Mouse (Mus musculus) heart, embryonic 13.5 days (tissue): ENCODE data around the gene Pxt1. TPM values are rescaled to one million over a fixed set of nuclear protein-coding genes. Genes with fewer than 3 reads are reported as not detected.

Source experiments
- ATAC-seq: fragments of 200-750 bp; cut with Nextera tagmentation; 2 replicates; pipeline ENCODE4 v1.8.0; 2017; ENCODE audit warnings: moderate TSS enrichment; ENCODE audit not compliant: insufficient number of reproducible peaks, low FRiP score, low TSS enrichment; ENCODE audit errors: extremely low read depth
- H3K27ac ChIP-seq: fragments of 300-500 bp; sonication (generic); replicated peaks from 2 replicates; pipeline ENCODE4 v1.5.1; 2015; ENCODE audit warnings: moderate library complexity, mild to moderate bottlenecking, inconsistent platforms
- H3K27me3 ChIP-seq: fragments of 300-500 bp; sonication (generic); replicated peaks from 2 replicates; pipeline ENCODE4 v1.6.1; 2015; ENCODE audit warnings: mild to moderate bottlenecking, inconsistent platforms
- H3K36me3 ChIP-seq: fragments of 300-500 bp; sonication (generic); 2 replicates; pipeline ENCODE4 v1.6.1; 2015; ENCODE audit warnings: mild to moderate bottlenecking, inconsistent platforms
- H3K4me1 ChIP-seq: fragments of 300-500 bp; sonication (generic); 2 replicates; pipeline ENCODE4 v1.6.1; 2015; ENCODE audit warnings: inconsistent platforms
- H3K4me2 ChIP-seq: fragments of 300-500 bp; sonication (generic); 2 replicates; pipeline ENCODE4 v1.6.1; 2015; ENCODE audit warnings: inconsistent platforms, mild to moderate bottlenecking, moderate library complexity
- H3K4me3 ChIP-seq: fragments of 300-500 bp; sonication (generic); 2 replicates; pipeline ENCODE4 v1.5.1; 2015; ENCODE audit warnings: moderate library complexity, mild to moderate bottlenecking, inconsistent platforms
- H3K9ac ChIP-seq: fragments of 300-500 bp; sonication (generic); 2 replicates; pipeline ENCODE4 v1.6.1; 2015; ENCODE audit warnings: inconsistent platforms, mild to moderate bottlenecking, moderate library complexity
- H3K9me3 ChIP-seq: fragments of 300-500 bp; sonication (generic); 2 replicates; pipeline ENCODE4 v1.6.1; 2016; ENCODE audit warnings: inconsistent platforms
- WGBS: fragments of 180-500 bp; shearing (Covaris S2); methylation state at CpG from one replicate; pipeline ENCODE4 v1.1.7; 2015; ENCODE audit warnings: mixed read lengths; 5-methylcytosine and 5-hydroxymethylcytosine counted together
- polyA plus RNA-seq: library from polyadenylated mRNA; unstranded; fragments of >200 nt; fragmentation: Nextera tagmentation; extraction: Ambion mirVana; gene quantifications from 2 replicates; pipeline ENCODE4 v1.2.1, GENCODE M21; 2015

Gene Pxt1
- polyA plus RNA-seq, 1 experiment from 2014 or later, result 0.19 TPM

GRCm38 (mm10) chr17:28909252-28909941, 34.2 kb downstream of the Pxt1 start:
- H3K4me2 ChIP-seq, result peak overlapping the region; percentile 71
- H3K9me3 ChIP-seq, result no peaks in the 10 kb centered on the region
- ATAC-seq, result no peak
- no peak overlapping the region for H3K27ac ChIP-seq
- peaks cover 12% of the 10 kb centered on the region for H3K4me1 ChIP-seq
- peaks cover 21% of the 10 kb centered on the region for H3K27me3 ChIP-seq
- H3K4me3 ChIP-seq, result peak overlapping the region; percentile 38
- H3K36me3 ChIP-seq, result no peaks in the 10 kb centered on the region
- WGBS, result 5% methylated on average over 29 of the region's 29 CpGs
- peak overlapping the region; percentile 66; the same call in 1 of the 2 replicates for H3K9ac ChIP-seq

GRCm38 (mm10) chr17:28907959-28908358, 35.7 kb downstream of the Pxt1 start:
- peaks cover 21% of the 10 kb centered on the region for H3K27me3 ChIP-seq
- H3K4me1 ChIP-seq, result peaks cover 13% of the 10 kb centered on the region
- H3K4me3 ChIP-seq, result no peak overlapping the region
- 79% methylated on average over 7 of the region's 7 CpGs for WGBS
- no peaks in the 10 kb centered on the region for H3K36me3 ChIP-seq
- H3K9ac ChIP-seq, result no peak overlapping the region
- no peak for ATAC-seq
- no peak overlapping the region for H3K4me2 ChIP-seq
- no peaks in the 10 kb centered on the region for H3K9me3 ChIP-seq
- no peak overlapping the region for H3K27ac ChIP-seq

- Histone ChIP-seq H3K4me1 (peaks cover 13% of the 10 kb centered on the region), H3K9ac (no peak overlapping the region), H3K4me2 (no peak overlapping the region), H3K27ac (no peak overlapping the region), H3K27me3 (peaks cover 20% of the 10 kb centered on the region), H3K4me3 (no peak overlapping the region), H3K36me3 (no peaks in the 10 kb centered on the region), H3K9me3 (no peaks in the 10 kb centered on the region)
- 64% methylated on average over 13 of the region's 13 CpGs for WGBS
- ATAC-seq, result no peak
Observed at GRCm38 (mm10) chr17:28905377-28905916, 38.2 kb downstream of the Pxt1 start.

GRCm38 (mm10) chr17:28904546-28905376, 38.9 kb downstream of the Pxt1 start:
- Histone ChIP-seq H3K9me3 (no peaks in the 10 kb centered on the region), H3K27me3 (peaks cover 13% of the 10 kb centered on the region), H3K27ac (no peak overlapping the region), H3K36me3 (no peaks in the 10 kb centered on the region), H3K9ac (no peak overlapping the region), H3K4me1 (peaks cover 11% of the 10 kb centered on the region), H3K4me3 (no peak overlapping the region), H3K4me2 (no peak overlapping the region)
- no peak for ATAC-seq
- WGBS, result 28% methylated on average over 23 of the region's 23 CpGs

GRCm38 (mm10) chr17:28901559-28901958, 42.1 kb downstream of the Pxt1 start:
- Histone ChIP-seq H3K4me3 (no peak overlapping the region), H3K27me3 (no peaks in the 10 kb centered on the region; the same call in 1 of the 2 replicates), H3K4me1 (0 out of 2 replicates have a peak, but pooled peaks cover 3% of the 10 kb centered on the region), H3K9ac (no peak overlapping the region), H3K9me3 (no peaks in the 10 kb centered on the region), H3K27ac (no peak overlapping the region), H3K36me3 (no peaks in the 10 kb centered on the region), H3K4me2 (no peak overlapping the region)
- no peak for ATAC-seq
- 61% methylated on average over 4 of the region's 4 CpGs for WGBS

GRCm38 (mm10) chr17:28899427-28899826, 44.2 kb downstream of the Pxt1 start:
- Histone ChIP-seq H3K9ac (no peak overlapping the region), H3K27ac (no peak overlapping the region), H3K36me3 (no peaks in the 10 kb centered on the region), H3K4me3 (no peak overlapping the region), H3K4me1 (0 out of 2 replicates have a peak, but pooled peaks cover 1% of the 10 kb centered on the region), H3K4me2 (no peak overlapping the region), H3K9me3 (no peaks in the 10 kb centered on the region; the same call in 1 of the 2 replicates), H3K27me3 (no peaks in the 10 kb centered on the region)
- 66% methylated on average over 19 of the region's 19 CpGs for WGBS
- no peak for ATAC-seq

GRCm38 (mm10) chr17:28898249-28898648, 45.4 kb downstream of the Pxt1 start:
- Histone ChIP-seq H3K4me1 (no peaks in the 10 kb centered on the region), H3K9me3 (no peaks in the 10 kb centered on the region; the same call in 1 of the 2 replicates), H3K36me3 (no peaks in the 10 kb centered on the region), H3K27me3 (no peaks in the 10 kb centered on the region), H3K4me2 (no peak overlapping the region), H3K27ac (no peak overlapping the region), H3K9ac (no peak overlapping the region), H3K4me3 (no peak overlapping the region)
- WGBS, result 57% methylated on average over 5 of the region's 5 CpGs
- ATAC-seq, result no peak

GRCm38 (mm10) chr17:28897817-28898216, 45.8 kb downstream of the Pxt1 start:
- H3K27me3 ChIP-seq, result no peaks in the 10 kb centered on the region
- H3K4me2 ChIP-seq, result no peak overlapping the region
- H3K4me3 ChIP-seq, result no peak overlapping the region
- H3K4me1 ChIP-seq, result no peaks in the 10 kb centered on the region
- H3K27ac ChIP-seq, result no peak overlapping the region
- 81% methylated on average over 5 of the region's 5 CpGs for WGBS
- H3K9ac ChIP-seq, result no peak overlapping the region
- no peak for ATAC-seq
- H3K9me3 ChIP-seq, result no peaks in the 10 kb centered on the region; the same call in 1 of the 2 replicates
- H3K36me3 ChIP-seq, result no peaks in the 10 kb centered on the region

- no peak overlapping the region for H3K4me3 ChIP-seq
- no peaks in the 10 kb centered on the region for H3K27me3 ChIP-seq
- 87% methylated on average over 11 of the region's 11 CpGs for WGBS
Observed at GRCm38 (mm10) chr17:28896095-28896780, 47.4 kb downstream of the Pxt1 start.

GRCm38 (mm10) chr17:28895217-28895875, 48.3 kb downstream of the Pxt1 start:
- Histone ChIP-seq H3K9ac (no peak overlapping the region), H3K27ac (no peak overlapping the region), H3K36me3 (no peaks in the 10 kb centered on the region), H3K27me3 (no peaks in the 10 kb centered on the region), H3K4me3 (no peak overlapping the region), H3K9me3 (no peaks in the 10 kb centered on the region; the same call in 1 of the 2 replicates), H3K4me2 (no peak overlapping the region), H3K4me1 (no peaks in the 10 kb centered on the region)
- no peak for ATAC-seq
- 90% methylated on average over 21 of the region's 21 CpGs for WGBS

More at GRCm38 (mm10) chr17:28896095-28896780, 47.4 kb downstream of the Pxt1 start:
- no peak overlapping the region for H3K9ac ChIP-seq
- no peaks in the 10 kb centered on the region; the same call in 1 of the 2 replicates for H3K9me3 ChIP-seq
- no peak for ATAC-seq
- H3K4me1 ChIP-seq, result no peaks in the 10 kb centered on the region
- H3K27ac ChIP-seq, result no peak overlapping the region
- H3K36me3 ChIP-seq, result no peaks in the 10 kb centered on the region
- H3K4me2 ChIP-seq, result no peak overlapping the region
